Mouse (Mus musculus) midbrain, embryonic 12.5 days (tissue): ENCODE results near the gene Lactb. TPM values are rescaled to one million over a fixed set of nuclear protein-coding genes. Genes with fewer than 3 reads are reported as not detected.

Experiments used
- ATAC-seq: fragments of 200-750 bp; cut with Nextera tagmentation; 2 replicates; pipeline ENCODE4 v1.8.0; 2017; ENCODE audit warnings: low read depth, moderate TSS enrichment, moderate library complexity; ENCODE audit not compliant: low FRiP score
- H3K27ac ChIP-seq: fragments of 300-500 bp; sonication (generic); replicated peaks from 2 replicates; pipeline ENCODE4 v1.5.1; 2016; ENCODE audit warnings: mild to moderate bottlenecking
- H3K27me3 ChIP-seq: fragments of 300-500 bp; sonication (generic); 2 replicates; pipeline ENCODE4 v1.6.1; 2016; ENCODE audit warnings: mild to moderate bottlenecking
- H3K36me3 ChIP-seq: fragments of 300-500 bp; sonication (generic); 2 replicates; pipeline ENCODE4 v1.6.1; 2016
- H3K4me1 ChIP-seq: fragments of 300-500 bp; sonication (generic); 2 replicates; pipeline ENCODE4 v1.6.1; 2016
- H3K4me2 ChIP-seq: fragments of 300-500 bp; sonication (generic); replicated peaks from 2 replicates; pipeline ENCODE4 v1.6.1; 2016; ENCODE audit warnings: mild to moderate bottlenecking, moderate library complexity
- H3K4me3 ChIP-seq: fragments of 300-500 bp; sonication (generic); 2 replicates; pipeline ENCODE4 v1.5.1; 2016; ENCODE audit warnings: mild to moderate bottlenecking
- H3K9ac ChIP-seq: fragments of 300-500 bp; sonication (generic); replicated peaks from 2 replicates; pipeline ENCODE4 v1.6.1; 2016; ENCODE audit warnings: mild to moderate bottlenecking, moderate library complexity
- H3K9me3 ChIP-seq: fragments of 300-500 bp; sonication (generic); 2 replicates; pipeline ENCODE4 v1.6.1; 2016; ENCODE audit warnings: mild to moderate bottlenecking
- WGBS: fragments of 180-500 bp; shearing (Covaris S2); methylation state at CpG from one replicate; pipeline ENCODE4 v1.1.7; 2016; 5-methylcytosine and 5-hydroxymethylcytosine counted together
- polyA plus RNA-seq: library from polyadenylated mRNA; unstranded; fragments of >200 nt; fragmentation: Nextera tagmentation; extraction: Ambion mirVana; gene quantifications from 2 replicates; pipeline ENCODE4 v1.2.1, GENCODE M21; 2016

The Lactb gene
- polyA plus RNA-seq, 1 experiment from 2014 or later: 9.7 TPM

GRCm38 (mm10) chr9:66977121-66977520 lies 1.8 kb upstream of the Lactb start:
- Histone ChIP-seq H3K4me3 (no peak overlapping the region), H3K36me3 (no peaks in the 10 kb centered on the region), H3K9ac (no peak overlapping the region), H3K9me3 (no peaks in the 10 kb centered on the region), H3K27ac (no peak overlapping the region), H3K27me3 (peaks cover 4% of the 10 kb centered on the region; the same call in 1 of the 2 replicates), H3K4me1 (peaks cover 4% of the 10 kb centered on the region), H3K4me2 (no peak overlapping the region)
- no peak for ATAC-seq
- WGBS: 80% methylated on average over 5 of the region's 5 CpGs

- WGBS: under 1% methylated on average over 31 of the region's 41 CpGs
- peak; percentile 85 for ATAC-seq
- Histone ChIP-seq H3K9me3 (no peaks in the 10 kb centered on the region), H3K4me3 (peak overlapping the region; percentile 93), H3K27me3 (peaks cover 4% of the 10 kb centered on the region; the same call in 1 of the 2 replicates), H3K9ac (peak overlapping the region; percentile 83), H3K27ac (peak overlapping the region; percentile 93), H3K4me2 (peak overlapping the region; percentile 78), H3K4me1 (peaks cover 4% of the 10 kb centered on the region), H3K36me3 (peaks cover 8% of the 10 kb centered on the region)
These were observed 511 bp downstream of the Lactb start for GRCm38 (mm10) chr9:66974721-66975225.

GRCm38 (mm10) chr9:66971116-66971515 lies 4.2 kb downstream of the Lactb start:
- H3K36me3 ChIP-seq: peaks cover 15% of the 10 kb centered on the region
- H3K4me2 ChIP-seq: no peak overlapping the region
- no peak overlapping the region for H3K27ac ChIP-seq
- peaks cover 4% of the 10 kb centered on the region for H3K4me1 ChIP-seq
- no peak for ATAC-seq
- no peak overlapping the region for H3K9ac ChIP-seq
- H3K4me3 ChIP-seq: no peak overlapping the region
- no peaks in the 10 kb centered on the region for H3K9me3 ChIP-seq
- no peaks in the 10 kb centered on the region for H3K27me3 ChIP-seq
- WGBS: 91% methylated on average over 8 of the region's 8 CpGs

GRCm38 (mm10) chr9:66967492-66967891 lies 7.8 kb downstream of the Lactb start:
- 91% methylated on average over 8 of the region's 8 CpGs for WGBS
- Histone ChIP-seq H3K36me3 (peaks cover 15% of the 10 kb centered on the region), H3K27ac (no peak overlapping the region), H3K4me1 (no peaks in the 10 kb centered on the region), H3K9ac (no peak overlapping the region), H3K4me3 (no peak overlapping the region), H3K4me2 (no peak overlapping the region), H3K27me3 (no peaks in the 10 kb centered on the region), H3K9me3 (no peaks in the 10 kb centered on the region)
- ATAC-seq: no peak

- no peaks in the 10 kb centered on the region for H3K9me3 ChIP-seq
- 78% methylated on average over 3 of the region's 3 CpGs for WGBS
- H3K9ac ChIP-seq: no peak overlapping the region
These were observed 13.8 kb downstream of the Lactb start for GRCm38 (mm10) chr9:66961478-66961877.

GRCm38 (mm10) chr9:66957451-66957850 lies 17.8 kb downstream of the Lactb start:
- H3K27me3 ChIP-seq: no peaks in the 10 kb centered on the region
- H3K27ac ChIP-seq: no peak overlapping the region
- 86% methylated on average over 3 of the region's 3 CpGs for whole genome bisulfite sequencing

More at GRCm38 (mm10) chr9:66961478-66961877, 13.8 kb downstream of the Lactb start:
- Histone ChIP-seq H3K4me1 (no peaks in the 10 kb centered on the region), H3K27ac (no peak overlapping the region), H3K4me3 (no peak overlapping the region), H3K4me2 (no peak overlapping the region), H3K27me3 (no peaks in the 10 kb centered on the region), H3K36me3 (no peaks in the 10 kb centered on the region)
- ATAC-seq: no peak

GRCm38 (mm10) chr9:66952886-66953285 lies 22.4 kb downstream of the Lactb start:
- Histone ChIP-seq H3K4me1 (no peaks in the 10 kb centered on the region), H3K4me2 (no peak overlapping the region), H3K4me3 (no peak overlapping the region), H3K27me3 (no peaks in the 10 kb centered on the region), H3K27ac (no peak overlapping the region), H3K9ac (no peak overlapping the region), H3K36me3 (peaks cover 11% of the 10 kb centered on the region; the same call in 1 of the 2 replicates), H3K9me3 (no peaks in the 10 kb centered on the region)
- no peak for ATAC-seq
- 85% methylated on average over 2 of the region's 2 CpGs for WGBS

More at GRCm38 (mm10) chr9:66957451-66957850, 17.8 kb downstream of the Lactb start:
- Histone ChIP-seq H3K4me1 (no peaks in the 10 kb centered on the region), H3K4me3 (no peak overlapping the region), H3K4me2 (no peak overlapping the region), H3K36me3 (no peaks in the 10 kb centered on the region), H3K9me3 (no peaks in the 10 kb centered on the region), H3K9ac (no peak overlapping the region)
- no peak for ATAC-seq

GRCm38 (mm10) chr9:66952321-66952720 lies 23.0 kb downstream of the Lactb start:
- no peak overlapping the region for H3K4me2 ChIP-seq
- H3K4me3 ChIP-seq: no peak overlapping the region
- H3K9me3 ChIP-seq: no peaks in the 10 kb centered on the region
- H3K36me3 ChIP-seq: peaks cover 11% of the 10 kb centered on the region; the same call in 1 of the 2 replicates
- H3K9ac ChIP-seq: no peak overlapping the region
- H3K27ac ChIP-seq: no peak overlapping the region
- 85% methylated on average over 8 of the region's 8 CpGs for WGBS
- ATAC-seq: no peak
- H3K4me1 ChIP-seq: no peaks in the 10 kb centered on the region
- no peaks in the 10 kb centered on the region for H3K27me3 ChIP-seq

- Histone ChIP-seq H3K9me3 (no peaks in the 10 kb centered on the region), H3K4me1 (peaks cover 12% of the 10 kb centered on the region), H3K36me3 (peaks cover 11% of the 10 kb centered on the region; the same call in 1 of the 2 replicates), H3K9ac (no peak overlapping the region), H3K4me2 (no peak overlapping the region), H3K4me3 (no peak overlapping the region), H3K27me3 (no peaks in the 10 kb centered on the region), H3K27ac (no peak overlapping the region)
- WGBS: 94% methylated on average over 2 of the region's 2 CpGs
- no peak for ATAC-seq
These were observed 26.7 kb downstream of the Lactb start for GRCm38 (mm10) chr9:66948536-66948935.

GRCm38 (mm10) chr9:66945647-66946641 lies 29.3 kb downstream of the Lactb start, which contains the start of gene Rps27l:
Gene Rps27l, plus strand, starts transcription at chr9:66946086.
- WGBS: under 1% methylated on average over 77 of the region's 77 CpGs
- peak; percentile 99 for ATAC-seq
- peaks cover 12% of the 10 kb centered on the region for H3K4me1 ChIP-seq

GRCm38 (mm10) chr9:66945161-66945560 lies 30.1 kb downstream of the Lactb start:
- H3K9me3 ChIP-seq: no peaks in the 10 kb centered on the region
- H3K4me2 ChIP-seq: peak overlapping the region; percentile 82
- H3K9ac ChIP-seq: peak overlapping the region; percentile 87; the same call in 1 of the 2 replicates
- peak overlapping the region; percentile 95 for H3K27ac ChIP-seq
- peaks cover 11% of the 10 kb centered on the region; the same call in 1 of the 2 replicates for H3K36me3 ChIP-seq
- H3K4me1 ChIP-seq: peaks cover 12% of the 10 kb centered on the region
- H3K27me3 ChIP-seq: no peaks in the 10 kb centered on the region
- peak overlapping the region; percentile 89 for H3K4me3 ChIP-seq
- 22% methylated on average over 4 of the region's 4 CpGs for WGBS
- no peak for ATAC-seq

More at GRCm38 (mm10) chr9:66945647-66946641, 29.3 kb downstream of the Lactb start, which contains the start of gene Rps27l:
- H3K9ac ChIP-seq: peak within 1 kb of the TSS; percentile 87
- H3K4me3 ChIP-seq: peak within 1 kb of the TSS; percentile 89
- no peaks in the 10 kb centered on the region for H3K9me3 ChIP-seq
- H3K36me3 ChIP-seq: peaks cover 11% of the 10 kb centered on the region; the same call in 1 of the 2 replicates
- H3K27ac ChIP-seq: peak within 1 kb of the TSS; percentile 95
- no peaks in the 10 kb centered on the region for H3K27me3 ChIP-seq
- peak within 1 kb of the TSS; percentile 82 for H3K4me2 ChIP-seq

- Histone ChIP-seq H3K4me2 (no peak overlapping the region), H3K36me3 (no peaks in the 10 kb centered on the region), H3K27ac (no peak overlapping the region), H3K9me3 (no peaks in the 10 kb centered on the region), H3K4me3 (no peak overlapping the region), H3K4me1 (peaks cover 16% of the 10 kb centered on the region), H3K9ac (no peak overlapping the region), H3K27me3 (no peaks in the 10 kb centered on the region; the same call in 1 of the 2 replicates)
- ATAC-seq: no peak
- 7% methylated on average over 4 of the region's 4 CpGs for WGBS
These were observed 36.4 kb downstream of the Lactb start for GRCm38 (mm10) chr9:66938836-66939235.
